Mouse (Mus musculus) monocyte, adult 2 months (primary cell): Measurements from ENCODE around the gene Sult1c1.
"Not testable (repeated sequence)": the region's sequence is repeated elsewhere in the genome, so short reads cannot be mapped to it uniquely, and the experiment has no call there.

ENCODE experiments used
- DNase-seq, 2 experiments: peaks; one replicate each; pipeline ENCODE4 v3.0.0; 2022; ENCODE audit warnings: low spot score in 2 of 2, low read depth in 1 of 2

The Sult1c1 gene

DNA sequence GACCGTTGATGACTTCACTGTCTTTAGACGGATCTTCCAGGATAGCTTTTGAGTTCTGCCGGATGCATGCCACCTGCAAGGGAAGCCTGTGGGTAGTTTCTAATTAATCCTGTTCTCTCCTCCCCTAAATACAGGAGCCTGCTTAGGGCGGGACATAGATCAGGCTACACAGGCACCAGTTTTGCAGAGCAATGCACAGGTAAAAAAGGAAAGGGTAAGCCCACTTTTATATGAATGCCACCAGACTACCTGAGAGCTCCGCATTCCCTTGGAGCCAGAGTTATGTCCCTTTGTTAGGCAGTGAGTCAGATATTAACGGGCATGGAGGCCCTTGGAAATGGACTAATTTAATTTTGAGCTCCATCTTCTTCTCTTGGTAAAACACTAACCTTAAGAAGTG lies at the start of gene Sult1c1:
Gene Sult1c1, minus strand, starts transcription at position 101 of the 400 bp plus-strand sequence.
- no peak for DNase-seq

- DNase-seq, result no peak
Measured at GRCm38 (mm10) chr17:54014204-54014603, 23.7 kb upstream of the Sult1c1 start.

DNA sequence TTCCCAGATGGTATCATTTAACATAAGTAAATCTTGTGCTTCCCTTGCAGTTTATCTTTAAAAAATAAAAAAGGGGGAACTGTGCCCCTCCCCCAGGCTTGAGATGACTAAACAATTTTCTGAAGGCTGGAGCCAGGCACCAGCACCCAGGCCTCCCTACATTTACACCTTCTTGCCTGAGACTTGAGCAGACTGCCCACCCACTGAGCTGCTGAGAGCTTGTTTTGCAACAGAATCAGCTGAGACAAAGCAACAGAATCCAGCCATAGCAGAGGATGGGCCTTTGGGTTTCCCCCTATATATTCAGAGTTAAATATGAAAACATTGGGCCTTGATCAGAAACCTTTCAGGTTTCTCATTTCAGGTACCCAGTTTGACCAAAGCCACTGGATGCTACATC lies 20.7 kb upstream of the Sult1c1 start:
- no peak for DNase-seq

DNA sequence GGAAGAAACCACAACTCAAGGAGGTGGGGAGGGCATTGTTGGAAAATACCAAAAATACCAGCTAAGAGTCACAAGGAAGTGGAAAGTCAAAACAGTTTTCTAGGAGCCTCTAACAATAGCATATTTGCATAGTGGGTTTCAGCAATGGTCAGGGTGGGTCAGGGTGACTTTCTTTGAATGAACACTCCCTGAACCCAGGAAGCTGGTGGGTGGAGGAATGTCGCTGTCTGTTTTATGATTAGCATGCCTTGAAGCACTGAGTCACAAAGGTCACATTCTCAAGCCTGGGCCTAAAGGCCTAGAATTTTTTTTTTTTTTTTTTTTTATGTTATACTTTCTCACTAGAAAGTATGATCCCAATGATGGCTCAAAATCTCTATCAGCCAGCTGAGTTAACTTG lies 20.1 kb upstream of the Sult1c1 start:
- DNase-seq, result not testable (repeated sequence)

DNA sequence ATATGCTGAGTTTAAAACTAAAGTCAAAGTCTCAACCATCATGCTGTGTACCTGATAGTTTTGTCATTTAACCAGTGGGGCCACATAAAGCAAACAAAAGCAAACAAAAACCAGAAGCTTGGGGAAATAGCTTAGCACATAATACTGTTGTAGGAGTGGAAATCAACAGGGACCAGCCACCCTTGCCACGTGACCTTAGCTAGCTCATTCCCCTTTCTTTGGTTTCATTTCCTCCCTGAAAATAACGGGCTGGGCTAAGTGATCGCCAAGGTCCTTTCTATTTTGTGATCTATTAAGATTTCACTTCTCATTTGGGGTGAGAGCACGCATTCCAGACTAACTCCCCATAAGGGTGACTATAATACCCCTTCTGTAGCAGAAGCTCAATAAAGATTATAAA lies 13.0 kb upstream of the Sult1c1 start:
- DNase-seq, result peak in 1 of 2 experiments; percentile 16

DNA sequence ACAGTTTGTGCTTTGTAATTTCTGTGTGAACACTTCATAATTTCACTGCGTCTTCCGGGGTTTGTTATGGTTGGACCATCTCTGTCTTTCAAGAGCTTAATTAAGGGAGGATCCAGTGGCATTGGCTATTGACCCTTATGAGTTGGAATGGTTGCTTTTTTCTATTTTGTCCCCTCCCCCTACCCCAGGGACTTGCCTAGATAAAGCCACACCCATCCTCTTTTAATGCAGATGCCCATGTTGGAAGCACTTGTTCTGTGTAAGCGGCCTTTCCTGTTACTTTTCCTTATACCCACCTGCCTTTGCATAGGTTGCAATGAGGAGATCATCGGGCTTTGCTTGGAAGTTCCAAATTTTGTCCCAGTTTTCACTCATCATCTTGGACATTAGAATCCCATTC lies 16.9 kb downstream of the Sult1c1 start:
- DNase-seq, result no peak

GRCm38 (mm10) chr17:53941569-53942162 lies 48.8 kb downstream of the Sult1c1 start:
- no peak for DNase-seq

GRCm38 (mm10) chr17:53940726-53941125 lies 49.7 kb downstream of the Sult1c1 start:
- no peak for DNase-seq
